Mouse (Mus musculus) bone marrow, adult 2 months (tissue): ENCODE measurements around the gene 6430548M08Rik. TPM values are rescaled to one million over a fixed set of nuclear protein-coding genes. Genes with fewer than 3 reads are reported as not detected.

Experiments used
- H3K27ac ChIP-seq: fragments of 200-500 bp; 2 replicates; pipeline ENCODE4 v1.5.1; 2012; ENCODE audit warnings: low read depth, mild to moderate bottlenecking, control low read depth, inconsistent platforms, low read length; ENCODE audit not compliant: control insufficient read depth, poor library complexity, insufficient read depth
- H3K4me1 ChIP-seq: fragments of 200-500 bp; 2 replicates; pipeline ENCODE4 v1.6.1; 2011; ENCODE audit warnings: low read length; ENCODE audit not compliant: control insufficient read depth, insufficient read depth
- H3K4me3 ChIP-seq: fragments of 200-500 bp; replicated peaks from 2 replicates; pipeline ENCODE3; 2011; ENCODE audit warnings: mild to moderate bottlenecking, low read depth, low read length, control low read depth; ENCODE audit not compliant: control insufficient read depth
- CTCF ChIP-seq: fragments of 200-500 bp; IDR thresholded peaks from 2 replicates; pipeline ENCODE4 v1.5.1; 2011; ENCODE audit warnings: low read length, control low read depth; ENCODE audit not compliant: control insufficient read depth, insufficient read depth
- POLR2A ChIP-seq: fragments of 200-500 bp; IDR thresholded peaks from 2 replicates; pipeline ENCODE4 v1.6.1; 2011; ENCODE audit warnings: low read depth, mild to moderate bottlenecking, control low read depth, low read length, borderline replicate concordance; ENCODE audit not compliant: control insufficient read depth
- WGBS: fragments of 180-500 bp; shearing (Covaris S2); methylation state at CpG from one replicate; pipeline ENCODE4 v1.1.7; 2018; 5-methylcytosine and 5-hydroxymethylcytosine counted together
- polyA plus RNA-seq: library from polyadenylated mRNA; stranded (reverse); fragments of >200 nt; gene quantifications from 2 replicates; pipeline ENCODE4 v1.2.4, GENCODE M21; 2011; ENCODE audit warnings: low replicate concordance; ENCODE audit not compliant: missing spikeins, insufficient read depth, insufficient read length

The 6430548M08Rik gene
- polyA plus RNA-seq, 1 experiment = 78.7 TPM

DNA sequence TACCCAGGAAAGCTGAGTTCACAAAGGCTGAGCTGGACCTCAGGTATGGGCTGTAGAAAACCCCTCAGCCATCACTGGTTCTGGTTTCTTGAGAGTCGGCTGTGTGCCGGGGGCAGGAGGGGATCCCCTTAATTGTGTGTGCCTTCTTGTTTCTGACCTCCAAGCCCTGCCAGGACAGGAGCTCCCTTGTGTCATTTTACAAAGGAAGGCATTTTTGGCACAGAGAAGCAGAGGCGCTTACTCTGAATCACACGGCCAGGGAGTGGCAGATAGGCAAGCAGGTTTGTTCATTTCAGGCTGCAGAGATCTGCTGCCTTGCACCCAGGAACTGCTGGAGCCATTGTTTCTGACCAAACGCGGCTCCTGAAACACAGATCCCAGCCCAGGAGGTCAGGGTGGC lies 38.6 kb upstream of the 6430548M08Rik start:
- TF ChIP-seq CTCF (no peak), POLR2A (no peak)
- no peak overlapping the region for H3K27ac ChIP-seq
- H3K4me1 ChIP-seq = no peaks in the 10 kb centered on the region; the same call in 1 of the 2 replicates
- H3K4me3 ChIP-seq = no peak overlapping the region
- WGBS = 72% methylated on average over 6 of the region's 6 CpGs

DNA sequence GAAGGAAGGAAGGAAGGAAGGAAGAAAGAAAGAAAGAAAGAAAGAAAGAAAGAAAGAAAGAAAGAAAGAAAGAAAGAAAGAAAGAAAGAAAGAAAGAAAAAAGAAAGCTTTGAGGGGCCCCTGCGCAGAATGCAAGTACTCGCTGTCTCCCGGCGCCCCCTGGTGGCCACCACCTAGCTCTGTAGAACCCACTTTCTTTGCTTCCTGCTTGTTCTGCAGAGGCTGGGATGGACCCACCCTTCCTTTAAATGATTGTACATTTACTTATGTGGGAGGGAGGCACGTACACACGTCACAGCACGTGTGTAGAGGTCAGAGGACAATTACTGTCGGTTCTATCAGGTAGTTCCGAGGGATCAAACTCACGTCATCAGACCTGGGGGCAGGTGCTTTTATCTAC lies 35.9 kb upstream of the 6430548M08Rik start:
- 15% methylated on average over 10 of the region's 10 CpGs for WGBS
- Histone ChIP-seq H3K4me1 (peaks cover 2% of the 10 kb centered on the region; the same call in 1 of the 2 replicates), H3K4me3 (no peak overlapping the region), H3K27ac (no peak overlapping the region)
- TF ChIP-seq CTCF (peak; percentile 74), POLR2A (no peak)

- Histone ChIP-seq H3K4me1 (peaks cover 2% of the 10 kb centered on the region; the same call in 1 of the 2 replicates), H3K4me3 (no peak overlapping the region), H3K27ac (no peak overlapping the region)
- TF ChIP-seq CTCF (no peak), POLR2A (no peak)
- WGBS = 76% methylated on average over 5 of the region's 5 CpGs
Measured at GRCm38 (mm10) chr8:120079361-120079760, 34.6 kb upstream of the 6430548M08Rik start.

DNA sequence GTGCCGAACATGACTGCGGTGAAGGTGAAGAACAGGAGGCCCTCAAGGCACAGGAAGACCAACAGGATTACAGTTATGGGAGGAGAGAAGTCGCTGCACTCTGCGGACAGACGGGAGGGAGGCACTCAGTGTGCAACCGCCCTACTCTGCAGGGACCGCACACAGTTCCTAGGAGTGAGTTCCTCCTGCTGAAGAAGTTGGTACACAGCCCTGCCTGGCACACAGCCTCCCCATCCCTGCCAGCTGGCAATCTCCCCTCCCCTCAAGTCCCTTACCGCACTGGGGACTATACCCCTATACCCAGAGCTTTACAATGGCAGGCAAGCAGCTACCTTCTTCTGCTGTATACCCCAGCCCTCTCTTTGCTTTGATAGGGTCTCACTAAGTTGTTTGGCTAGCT lies 30.7 kb upstream of the 6430548M08Rik start:
- no peak overlapping the region for H3K4me3 ChIP-seq
- TF ChIP-seq CTCF = no peak
- no peak for TF ChIP-seq POLR2A
- 85% methylated on average over 8 of the region's 8 CpGs for WGBS
- 0 out of 2 replicates have a peak overlapping the region, but pooled peaks have one; percentile 4 for H3K27ac ChIP-seq
- H3K4me1 ChIP-seq = peaks cover 2% of the 10 kb centered on the region; the same call in 1 of the 2 replicates

DNA sequence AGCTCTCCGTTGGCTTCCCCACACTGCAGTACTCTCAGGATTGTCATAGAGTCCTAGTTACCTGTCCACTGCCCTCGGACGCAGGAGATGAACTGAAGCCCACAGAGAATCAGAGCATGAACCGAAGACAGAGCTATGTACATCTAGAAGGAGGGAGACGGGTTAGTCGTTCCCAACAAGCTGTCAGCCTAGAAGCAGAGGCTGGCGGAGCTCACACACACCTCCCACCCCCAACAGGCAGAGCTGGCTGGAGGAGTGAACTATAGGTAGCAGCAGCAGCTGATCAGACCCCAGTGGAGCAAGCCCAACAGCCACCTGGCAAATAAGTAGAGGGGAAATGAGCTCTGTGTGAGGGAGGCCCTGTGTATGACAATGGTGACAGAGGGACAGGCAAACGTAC lies 29.2 kb upstream of the 6430548M08Rik start:
- Histone ChIP-seq H3K4me1 (peaks cover 2% of the 10 kb centered on the region; the same call in 1 of the 2 replicates), H3K4me3 (no peak overlapping the region), H3K27ac (no peak overlapping the region)
- TF ChIP-seq POLR2A (no peak), CTCF (no peak)
- WGBS = 89% methylated on average over 8 of the region's 8 CpGs

DNA sequence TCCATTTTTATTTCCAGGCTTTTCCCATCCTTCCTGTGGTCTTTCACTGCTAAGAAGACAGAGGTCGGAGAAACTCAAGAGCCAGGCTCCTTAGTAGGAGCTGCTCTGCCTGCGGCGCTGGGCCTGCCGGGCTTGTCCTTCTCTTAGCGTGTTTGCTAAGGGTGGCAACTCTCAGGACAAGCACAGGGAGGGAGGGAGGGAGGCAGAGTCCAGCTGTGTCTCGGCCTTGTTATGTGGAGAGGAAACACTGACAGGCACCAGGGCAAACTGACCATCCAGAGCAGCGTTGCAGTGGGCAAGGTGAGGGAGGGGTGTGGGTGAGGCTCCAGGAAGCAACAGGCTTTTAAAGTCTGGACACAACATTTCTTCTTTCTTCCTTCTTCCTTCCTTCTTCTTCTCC lies 24.4 kb upstream of the 6430548M08Rik start:
- WGBS = 84% methylated on average over 7 of the region's 7 CpGs
- Histone ChIP-seq H3K27ac (no peak overlapping the region), H3K4me3 (no peak overlapping the region), H3K4me1 (no peaks in the 10 kb centered on the region)
- no peak for TF ChIP-seq CTCF
- no peak for TF ChIP-seq POLR2A

- Histone ChIP-seq H3K27ac (no peak overlapping the region), H3K4me3 (no peak overlapping the region), H3K4me1 (no peaks in the 10 kb centered on the region)
- WGBS = 90% methylated on average over 3 of the region's 3 CpGs
- TF ChIP-seq CTCF (no peak), POLR2A (no peak)
Measured at GRCm38 (mm10) chr8:120091032-120091431, 22.9 kb upstream of the 6430548M08Rik start.

GRCm38 (mm10) chr8:120093103-120093502 lies 20.8 kb upstream of the 6430548M08Rik start:
- no peak overlapping the region for H3K4me3 ChIP-seq
- no peak overlapping the region for H3K27ac ChIP-seq
- 82% methylated on average over 3 of the region's 3 CpGs for WGBS
- no peaks in the 10 kb centered on the region for H3K4me1 ChIP-seq
- no peak for TF ChIP-seq CTCF
- no peak for TF ChIP-seq POLR2A

GRCm38 (mm10) chr8:120094801-120095200 lies 19.2 kb upstream of the 6430548M08Rik start:
- Histone ChIP-seq H3K4me3 (no peak overlapping the region), H3K4me1 (no peaks in the 10 kb centered on the region), H3K27ac (no peak overlapping the region)
- 68% methylated on average over 10 of the region's 10 CpGs for WGBS
- TF ChIP-seq POLR2A (no peak), CTCF (no peak)
